Mouse (Mus musculus): ENCODE results near the gene Adamts16.

Adamts16 gene

DNA sequence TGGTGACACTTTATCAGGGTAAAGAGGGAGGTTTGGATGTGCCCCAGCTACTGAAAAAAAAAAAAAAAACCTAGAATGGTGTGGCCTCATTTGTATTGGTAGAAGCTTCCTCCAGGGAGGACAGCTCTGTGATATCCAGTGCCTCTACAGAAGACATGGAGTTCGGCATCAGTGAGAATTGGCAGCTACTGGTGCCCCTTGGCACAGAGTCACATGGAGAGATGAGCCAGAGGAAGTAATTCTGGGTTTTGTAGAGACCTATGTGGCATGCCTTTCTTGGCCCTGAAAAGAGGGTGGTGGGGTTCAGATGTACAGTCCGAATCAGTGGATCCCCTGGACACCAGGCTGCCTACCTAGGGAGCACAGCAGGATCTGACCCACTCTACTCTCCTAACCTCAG, 122.8 kb downstream of the Adamts16 start:
- no peak for DNase-seq (ENCODE audit: inconsistent age in 2 of 2, low spot score in 1 of 2)

DNA sequence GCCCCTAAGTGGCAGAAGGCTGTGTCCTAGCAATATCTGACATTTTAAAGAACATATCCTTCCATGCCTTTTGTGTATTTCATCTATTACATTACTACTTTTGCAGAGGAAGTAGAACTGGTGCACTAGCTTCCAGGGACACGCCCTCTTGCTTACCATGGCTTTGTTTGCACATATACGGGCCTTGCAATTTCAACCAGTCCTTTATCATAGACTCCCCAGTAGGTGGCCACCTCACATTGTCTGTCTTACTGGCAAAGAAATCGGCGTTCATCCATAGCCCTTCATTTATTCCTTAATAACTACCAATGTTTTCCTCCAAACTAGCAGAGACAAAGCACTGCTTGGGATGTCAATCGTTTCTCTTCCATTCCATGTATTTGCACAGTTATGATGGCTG, 125.6 kb downstream of the Adamts16 start:
- DNase-seq (ENCODE audit: inconsistent age in 2 of 2, low spot score in 1 of 2), result no peak

DNA sequence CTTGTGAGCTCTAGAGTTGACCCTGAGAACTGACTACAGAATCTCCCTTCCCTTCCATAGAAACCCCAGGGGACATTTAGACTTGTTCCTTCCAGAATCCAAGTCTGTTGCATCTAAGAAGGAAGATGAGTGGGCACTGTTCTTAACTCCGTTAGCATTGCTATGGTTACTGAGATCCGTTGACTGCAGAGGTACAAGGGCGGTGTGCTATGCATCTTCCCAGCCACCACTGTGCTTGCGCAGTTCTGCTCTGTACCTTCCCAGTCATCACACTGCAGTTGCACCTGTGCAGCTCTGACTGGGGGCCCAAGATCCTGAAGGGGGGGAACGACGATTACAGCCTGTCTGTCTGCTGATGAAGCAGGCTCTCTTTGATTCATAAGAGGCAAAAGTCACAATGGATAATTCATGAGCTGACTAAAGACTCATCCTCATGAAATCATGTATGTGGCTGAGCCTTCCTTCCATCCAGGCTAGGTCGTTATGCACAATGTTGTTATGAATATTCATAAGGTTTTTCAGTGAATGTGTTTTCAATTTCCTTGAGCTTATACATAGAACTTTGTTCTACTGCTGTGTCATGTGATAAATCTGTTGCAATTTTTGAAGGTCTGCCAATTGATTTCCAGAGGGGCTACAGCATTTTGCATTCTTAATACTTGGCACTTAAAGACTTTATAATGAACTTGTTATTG, 127.4 kb downstream of the Adamts16 start:
- DNase-seq (ENCODE audit: inconsistent age in 2 of 2, low spot score in 1 of 2), result no peak

DNA sequence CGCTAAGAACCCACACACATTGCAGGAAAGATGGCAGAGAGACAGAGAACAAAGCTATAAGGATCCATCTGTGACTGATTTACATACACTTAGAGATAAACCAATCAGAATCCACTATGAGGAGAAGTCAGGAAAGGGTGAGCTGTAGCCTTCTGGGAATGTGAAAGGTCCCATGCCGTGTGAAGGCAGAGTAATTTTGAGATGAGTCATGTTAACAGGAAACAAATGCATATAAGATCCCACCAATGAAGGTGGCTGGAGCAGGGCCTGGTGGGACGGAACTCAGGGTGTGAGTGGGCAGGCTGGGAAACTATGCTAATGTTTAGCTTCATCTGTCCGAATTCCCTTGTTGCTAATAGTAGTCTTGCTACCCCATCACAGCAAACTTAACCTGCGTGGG, 128.3 kb downstream of the Adamts16 start:
- no peak for DNase-seq (ENCODE audit: inconsistent age in 2 of 2, low spot score in 1 of 2)

DNA sequence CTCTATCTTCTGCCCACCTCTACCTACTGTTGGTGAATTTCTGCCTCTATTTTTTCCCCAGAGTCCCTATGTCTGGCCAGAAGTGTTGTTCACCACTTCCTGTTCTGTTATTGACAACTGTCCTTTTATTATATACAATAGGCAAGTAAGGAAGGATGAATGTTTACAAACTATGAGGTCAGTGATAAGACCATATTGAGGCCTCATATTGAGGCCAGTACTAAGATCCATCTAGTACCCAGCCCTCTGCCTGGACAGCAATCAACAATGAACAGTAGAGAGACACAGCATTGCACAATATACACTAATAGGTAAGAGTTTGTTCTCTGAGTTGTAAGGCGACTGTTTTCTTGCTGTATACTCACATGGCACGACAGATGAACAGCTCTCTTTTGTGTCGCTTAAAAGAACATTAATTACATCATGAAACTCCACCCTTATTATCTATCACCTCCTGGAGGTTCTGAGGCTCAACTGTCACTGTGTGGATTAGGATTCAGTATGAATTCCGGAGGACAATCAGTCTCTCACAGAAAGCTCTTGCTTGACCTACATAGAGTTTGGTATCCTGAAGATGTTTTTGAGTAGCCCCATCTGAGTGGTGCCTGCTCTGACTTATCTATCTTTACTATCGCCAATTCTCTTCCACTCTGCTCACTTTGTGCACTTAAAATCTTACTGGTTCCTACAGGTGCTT, 134.3 kb downstream of the Adamts16 start:
- no peak for DNase-seq (ENCODE audit: inconsistent age in 2 of 2, low spot score in 1 of 2)

DNA sequence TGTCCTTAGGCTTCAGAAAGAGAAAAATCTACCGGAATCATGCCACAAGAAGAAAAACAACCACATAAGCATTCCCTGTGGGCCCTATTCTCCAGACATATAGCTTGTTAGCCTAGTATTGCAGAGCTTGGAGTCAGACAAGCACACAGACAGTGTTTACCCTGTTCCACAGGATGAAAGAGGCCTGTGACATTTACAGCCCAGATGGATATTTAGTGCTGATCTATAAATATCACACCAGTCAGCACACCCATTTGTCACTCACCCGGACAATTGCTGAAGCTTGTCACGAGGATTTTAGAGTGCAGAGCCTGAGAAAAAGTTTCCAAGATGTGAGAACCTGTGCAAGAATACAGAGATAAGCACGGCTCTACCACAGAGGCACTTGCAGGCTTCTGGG, 138.7 kb downstream of the Adamts16 start:
- no peak for DNase-seq (ENCODE audit: inconsistent age in 2 of 2, low spot score in 1 of 2)

DNA sequence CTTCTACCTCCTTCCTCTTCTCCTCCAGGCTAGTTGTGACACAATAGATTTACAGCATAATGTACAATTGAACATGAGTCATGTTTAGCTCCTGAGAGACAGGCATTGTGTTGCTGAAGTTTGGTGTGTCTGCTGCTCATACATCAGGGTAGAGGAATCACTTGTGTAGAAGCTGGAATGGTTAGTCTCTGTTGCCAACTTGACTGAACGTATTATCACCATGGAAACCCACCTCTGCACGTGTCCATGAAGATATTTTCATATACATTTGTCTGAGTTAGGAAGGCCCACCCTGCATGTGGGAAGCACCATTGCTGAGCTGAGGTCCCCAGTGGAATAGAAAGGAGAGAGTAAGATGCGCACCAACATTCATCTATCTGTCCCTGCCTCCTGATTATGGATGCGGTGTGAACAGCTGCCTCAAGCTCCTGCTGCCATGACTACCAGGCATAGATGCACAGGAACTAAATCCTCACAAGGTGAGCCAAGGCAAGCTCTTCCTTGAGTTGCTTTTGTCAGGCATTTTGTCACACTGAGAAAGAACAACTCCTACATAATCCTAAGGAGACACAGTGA, 142.7 kb downstream of the Adamts16 start:
- DNase-seq (ENCODE audit: inconsistent age in 2 of 2, low spot score in 1 of 2), result no peak

DNA sequence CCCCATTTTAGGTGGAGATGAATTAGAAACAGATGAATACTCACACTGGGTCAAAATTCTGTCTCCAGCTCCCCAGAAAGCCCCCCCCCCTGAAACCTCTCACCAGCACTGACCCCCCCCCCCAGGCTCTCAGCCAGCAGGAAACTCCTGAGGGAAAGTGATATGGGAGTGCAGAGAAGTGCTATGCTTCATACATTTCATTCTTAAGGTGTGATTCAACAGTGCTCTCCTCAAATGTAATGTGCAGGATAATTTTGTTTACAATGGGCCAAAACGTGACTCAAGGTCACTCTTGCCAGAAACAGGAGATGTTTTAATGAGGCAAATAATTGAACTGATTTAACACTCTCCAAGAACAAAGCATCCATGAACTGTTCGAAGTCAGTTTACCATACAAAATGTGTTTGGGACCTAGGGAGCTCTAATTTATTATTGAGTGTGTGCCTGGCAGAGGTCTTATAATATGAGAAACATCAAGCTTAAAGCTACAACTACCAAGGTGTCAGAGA, 152.1 kb downstream of the Adamts16 start:
- no peak for DNase-seq (ENCODE audit: inconsistent age in 2 of 2, low spot score in 1 of 2)

DNA sequence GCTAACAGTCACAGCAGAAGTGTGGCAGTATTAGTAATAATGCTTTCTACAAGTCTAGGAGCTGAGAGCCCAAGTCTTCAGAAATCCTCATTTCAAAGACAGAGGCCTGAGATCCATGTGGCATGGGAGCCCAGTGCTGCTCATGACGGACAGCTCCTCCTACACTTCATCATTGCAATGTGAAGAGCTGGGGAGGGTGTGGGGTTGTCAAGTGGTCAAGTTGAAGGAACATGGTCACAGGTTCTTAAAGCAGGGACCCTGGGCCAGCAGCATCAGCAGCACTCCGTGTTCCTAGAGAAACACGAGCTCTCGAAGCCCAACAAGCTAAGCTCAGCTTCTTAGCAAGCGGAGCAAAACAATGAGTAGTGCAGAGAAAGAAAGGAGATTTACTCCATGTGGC, 155.8 kb downstream of the Adamts16 start:
- DNase-seq (ENCODE audit: inconsistent age in 2 of 2, low spot score in 1 of 2), result no peak

DNA sequence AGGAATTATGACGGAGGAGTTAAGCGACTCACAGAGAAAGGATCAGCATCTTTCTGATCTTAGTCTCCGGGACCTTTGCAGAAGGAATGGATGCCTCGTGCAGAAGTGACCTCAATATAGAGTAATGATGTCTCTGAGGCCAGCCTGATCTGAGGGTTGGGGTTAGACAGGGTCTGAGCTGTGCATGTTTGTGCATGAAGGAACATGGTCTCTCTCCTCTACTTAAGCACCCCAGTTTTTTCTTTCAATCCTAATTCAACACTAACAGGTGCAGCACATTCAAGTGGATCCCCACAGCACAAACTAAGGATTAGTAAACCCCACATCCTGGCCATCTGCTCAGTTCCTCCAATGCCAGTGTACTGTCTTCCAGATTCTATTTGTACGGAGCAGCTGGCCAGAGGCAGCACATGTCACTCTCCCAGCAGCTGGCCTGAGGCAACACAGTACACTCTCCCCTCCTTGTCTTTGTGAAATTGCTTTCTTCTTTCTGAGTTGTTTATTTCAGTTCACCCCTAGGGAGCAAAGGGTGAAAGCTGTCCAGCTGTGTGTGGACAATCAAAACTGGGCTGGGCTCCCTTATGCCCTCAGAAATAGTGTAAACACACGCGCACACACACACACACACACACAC, 156.5 kb downstream of the Adamts16 start:
- no peak for DNase-seq (ENCODE audit: inconsistent age in 2 of 2, low spot score in 1 of 2)

DNA sequence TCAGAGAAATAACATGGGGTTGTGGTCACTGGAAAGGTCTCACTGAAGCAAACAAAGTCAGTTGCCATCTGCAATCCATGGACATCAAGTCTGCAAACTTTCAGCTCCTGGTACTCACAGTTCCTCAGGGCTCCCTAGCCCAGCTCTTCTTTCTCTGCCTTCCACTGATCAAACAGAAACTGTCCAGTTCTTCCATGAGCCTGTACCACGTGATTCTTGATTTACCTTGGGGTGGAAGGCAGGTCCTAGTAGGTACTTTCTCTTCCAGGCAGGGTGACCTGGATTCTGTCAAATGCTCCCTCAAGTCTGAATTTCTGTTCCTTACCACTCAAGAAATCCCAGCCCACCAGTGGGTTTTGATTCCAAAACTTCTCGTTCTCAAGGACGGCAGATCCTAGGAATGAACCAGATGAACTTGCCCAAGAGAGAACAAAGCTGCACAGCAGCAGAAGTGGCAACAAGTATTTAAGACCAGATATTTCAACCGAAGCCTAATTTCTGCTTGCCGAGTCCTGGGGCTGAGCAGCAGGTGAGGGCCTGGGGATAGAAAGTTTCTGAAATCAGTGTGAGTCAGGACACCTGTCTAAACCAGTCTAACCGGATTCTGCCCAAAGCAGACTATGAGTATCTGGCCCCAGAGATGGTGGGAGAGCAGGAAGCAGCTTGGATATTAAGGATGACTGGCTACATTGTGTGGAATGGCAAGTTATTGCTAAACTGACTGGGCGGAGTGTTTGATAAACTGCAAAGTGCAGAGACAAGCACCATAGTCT, 160.0 kb downstream of the Adamts16 start:
- DNase-seq (ENCODE audit: inconsistent age in 2 of 2, low spot score in 1 of 2), result no peak

DNA sequence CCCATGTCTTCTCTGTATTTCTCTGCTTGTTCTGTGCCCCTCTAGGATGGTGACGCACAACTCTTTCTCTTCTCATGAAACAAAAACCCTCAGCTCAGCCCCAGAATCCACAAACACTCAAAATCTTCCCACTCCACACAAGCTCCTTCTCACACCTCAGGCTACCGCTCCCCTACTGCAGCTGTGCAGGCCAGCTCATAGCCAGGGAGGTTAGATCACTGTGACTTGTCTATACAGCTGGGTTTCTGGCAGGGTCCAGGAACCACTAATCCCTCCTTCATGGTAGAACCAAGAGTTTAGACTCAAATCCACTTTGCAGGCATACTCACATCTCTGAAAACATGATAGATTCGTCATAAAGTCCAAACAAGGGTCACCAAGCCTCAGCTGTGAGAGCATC, 161.3 kb downstream of the Adamts16 start:
- DNase-seq (ENCODE audit: inconsistent age in 2 of 2, low spot score in 1 of 2), result no peak

All from adrenal gland, adult (tissue).